Mouse (Mus musculus) midbrain, embryonic 14.5 days (tissue): ENCODE data around the gene Anapc16. TPM values are rescaled to one million over a fixed set of nuclear protein-coding genes. Genes with fewer than 3 reads are reported as not detected.

Experiments used
- ATAC-seq: fragments of 200-750 bp; cut with Nextera tagmentation; 2 replicates; pipeline ENCODE4 v1.8.0; 2017; ENCODE audit warnings: moderate number of reproducible peaks, moderate library complexity; ENCODE audit not compliant: low FRiP score, low TSS enrichment
- DNase-seq: peaks from one replicate; pipeline ENCODE4 v3.0.0-alpha.2; 2015
- H3K27ac ChIP-seq: fragments of 300-500 bp; sonication (generic); replicated peaks from 2 replicates; pipeline ENCODE4 v1.5.1; 2014; ENCODE audit warnings: mild to moderate bottlenecking, low read depth, low read length, moderate library complexity
- H3K27me3 ChIP-seq: fragments of 300-500 bp; sonication (generic); 2 replicates; pipeline ENCODE4 v1.6.1; 2014; ENCODE audit warnings: low read length, control low read depth, mixed read lengths; ENCODE audit not compliant: control insufficient read depth, insufficient read depth
- H3K36me3 ChIP-seq: fragments of 300-500 bp; sonication (generic); 2 replicates; pipeline ENCODE4 v1.6.1; 2014; ENCODE audit warnings: low read length, control low read depth; ENCODE audit not compliant: control insufficient read depth, insufficient read depth
- H3K4me1 ChIP-seq: fragments of 300-500 bp; sonication (generic); 2 replicates; pipeline ENCODE4 v1.6.1; 2014; ENCODE audit warnings: mild to moderate bottlenecking, antibody characterized with exemption, low read length, control low read depth; ENCODE audit not compliant: control insufficient read depth, insufficient read depth
- H3K4me2 ChIP-seq: fragments of 300-500 bp; sonication (generic); 2 replicates; pipeline ENCODE4 v1.6.1; 2014; ENCODE audit warnings: mild to moderate bottlenecking, low read length, moderate library complexity
- H3K4me3 ChIP-seq: fragments of 300-500 bp; sonication (generic); replicated peaks from 2 replicates; pipeline ENCODE4 v1.5.1; 2014; ENCODE audit warnings: low read depth, low read length
- H3K9ac ChIP-seq: fragments of 300-500 bp; sonication (generic); replicated peaks from 2 replicates; pipeline ENCODE4 v1.6.1; 2014; ENCODE audit warnings: mild to moderate bottlenecking, low read length, moderate library complexity
- H3K9me3 ChIP-seq: fragments of 300-500 bp; sonication (generic); 2 replicates; pipeline ENCODE4 v1.6.1; 2016; ENCODE audit warnings: low read length, control low read depth, mixed read lengths; ENCODE audit not compliant: control insufficient read depth
- WGBS: fragments of 180-500 bp; shearing (Covaris S2); extraction: QIAGEN DNeasy Blood & Tissue Kit; methylation state at CpG from one replicate; pipeline ENCODE4 v1.1.7; 2014; 5-methylcytosine and 5-hydroxymethylcytosine counted together
- polyA plus RNA-seq: library from polyadenylated mRNA; unstranded; fragments of >200 nt; fragmentation: Nextera tagmentation; extraction: Ambion mirVana; gene quantifications from 2 replicates; pipeline ENCODE4 v1.2.1, GENCODE M21; 2014

Gene Anapc16
- polyA plus RNA-seq, 1 experiment from 2014 or later = 105 TPM

DNA sequence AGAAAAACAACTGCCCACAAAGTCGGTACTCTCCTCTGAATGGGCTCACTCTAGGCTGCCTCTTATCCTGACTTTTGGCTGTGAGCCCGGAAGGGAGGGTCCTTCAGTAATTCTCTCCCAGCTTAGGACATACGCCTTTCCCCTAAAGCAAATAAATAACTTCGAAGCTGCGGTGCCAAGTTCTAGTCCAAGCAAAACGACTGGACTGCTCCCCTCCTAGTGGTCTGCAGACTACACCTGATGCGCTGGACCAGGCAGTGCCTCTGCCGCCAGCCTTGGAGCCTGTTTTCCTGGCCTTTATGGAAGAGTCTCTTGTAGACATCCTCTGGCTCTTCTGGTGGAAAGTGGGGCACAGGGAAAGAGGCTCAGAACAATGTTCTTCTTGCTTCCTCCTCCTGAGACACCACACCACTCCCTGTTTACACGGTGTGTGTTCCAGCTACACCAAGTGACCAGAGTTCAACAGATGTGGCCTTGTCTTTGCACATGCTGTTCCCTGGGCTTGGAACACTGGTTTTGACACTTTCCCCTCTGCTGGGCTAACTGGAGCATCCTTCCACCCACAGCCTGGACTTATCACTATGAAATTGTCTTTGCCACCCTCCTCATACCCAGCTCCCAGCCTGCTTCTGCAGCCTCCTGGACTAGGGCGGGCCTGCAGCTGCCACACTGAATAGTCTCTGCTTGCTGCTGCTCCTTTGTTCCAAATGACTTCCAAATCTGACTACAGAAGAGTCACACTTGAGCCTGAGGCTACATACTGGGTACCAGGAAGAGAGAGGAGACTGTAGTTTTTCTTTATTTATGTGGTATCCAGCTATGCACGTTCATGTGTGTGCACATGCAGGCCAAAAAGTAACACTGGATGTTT, 23.8 kb downstream of the Anapc16 start:
- H3K36me3 ChIP-seq = no peaks in the 10 kb centered on the region
- H3K4me1 ChIP-seq = peaks cover 14% of the 10 kb centered on the region
- H3K27ac ChIP-seq = peak overlapping the region; percentile 76
- DNase-seq (peak; percentile 81), ATAC-seq (peak; percentile 39)
- no peaks in the 10 kb centered on the region for H3K9me3 ChIP-seq
- no peaks in the 10 kb centered on the region for H3K27me3 ChIP-seq
- 47% methylated on average over 11 of the region's 11 CpGs for WGBS
- no peak overlapping the region for H3K4me2 ChIP-seq
- 0 out of 2 replicates have a peak overlapping the region, but pooled peaks have one; percentile 1 for H3K9ac ChIP-seq
- no peak overlapping the region for H3K4me3 ChIP-seq

DNA sequence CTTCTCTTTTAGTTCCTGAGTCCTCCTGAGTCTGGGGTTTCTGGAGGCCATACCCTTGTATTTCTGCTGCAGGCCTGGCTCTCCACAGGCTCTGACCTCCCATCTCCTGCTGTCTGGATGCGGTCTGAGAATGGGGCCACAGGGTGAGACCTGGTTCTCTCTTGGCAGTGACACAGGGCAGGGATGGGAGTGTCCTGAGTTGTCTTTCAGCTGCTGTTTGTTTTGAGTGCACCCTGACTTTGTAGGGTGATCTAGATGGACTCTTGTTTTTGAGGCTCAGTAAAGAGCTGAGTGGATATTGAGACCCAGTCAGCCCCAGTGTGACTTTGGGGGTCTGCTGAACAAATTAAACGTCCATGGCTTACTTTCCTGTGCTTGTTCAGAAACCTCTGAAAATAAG, 24.5 kb downstream of the Anapc16 start:
- no peaks in the 10 kb centered on the region for H3K36me3 ChIP-seq
- H3K4me1 ChIP-seq = peaks cover 18% of the 10 kb centered on the region
- DNase-seq (no peak), ATAC-seq (no peak)
- H3K9ac ChIP-seq = no peak overlapping the region
- peak overlapping the region; percentile 76; the same call in 1 of the 2 replicates for H3K27ac ChIP-seq
- H3K4me2 ChIP-seq = no peak overlapping the region
- no peaks in the 10 kb centered on the region for H3K27me3 ChIP-seq
- no peak overlapping the region for H3K4me3 ChIP-seq
- WGBS = 72% methylated on average over 2 of the region's 2 CpGs
- H3K9me3 ChIP-seq = no peaks in the 10 kb centered on the region

DNA sequence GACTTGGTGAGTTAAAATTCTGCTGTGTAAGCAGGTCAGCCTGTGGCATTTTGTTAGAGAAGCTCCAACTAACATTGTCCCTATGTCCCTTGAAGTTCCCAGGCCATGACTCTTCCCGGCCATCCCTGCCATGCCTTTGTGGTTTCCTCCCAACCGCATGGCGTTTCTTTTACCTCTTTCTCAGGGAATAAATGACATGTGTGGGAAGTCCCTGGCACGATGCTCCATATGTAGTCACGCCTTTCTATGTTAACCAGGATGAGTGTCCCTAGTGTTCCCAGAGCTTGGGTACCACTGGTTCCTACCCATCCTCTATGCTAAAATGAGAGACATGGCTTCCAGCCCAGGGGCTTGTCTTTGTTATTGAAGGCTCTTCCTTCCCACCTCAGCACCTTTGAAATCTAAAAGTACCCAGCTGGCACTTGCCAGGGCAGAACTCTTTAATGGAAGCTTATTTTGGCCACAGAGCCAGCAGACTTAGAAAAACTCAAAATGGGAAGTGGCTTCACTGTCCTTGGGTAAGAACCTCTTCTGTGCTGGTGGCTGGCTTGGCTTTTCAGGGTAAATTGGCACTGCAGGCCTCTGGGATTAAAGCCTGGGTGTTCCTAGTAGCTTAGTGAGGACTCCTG, 25.1 kb downstream of the Anapc16 start:
- H3K36me3 ChIP-seq = no peaks in the 10 kb centered on the region

GRCm38 (mm10) chr10:59977141-59977540, 25.8 kb downstream of the Anapc16 start:
- peaks cover 22% of the 10 kb centered on the region for H3K4me1 ChIP-seq
- no peak overlapping the region for H3K9ac ChIP-seq
- 33% methylated on average over 3 of the region's 4 CpGs for WGBS

More for the DNA sequence above, 25.1 kb downstream of the Anapc16 start:
- Histone ChIP-seq H3K9me3 (no peaks in the 10 kb centered on the region), H3K27me3 (no peaks in the 10 kb centered on the region), H3K4me1 (peaks cover 18% of the 10 kb centered on the region), H3K4me3 (no peak overlapping the region), H3K4me2 (no peak overlapping the region), H3K9ac (no peak overlapping the region), H3K27ac (no peak overlapping the region)
- no peak for ATAC-seq
- no peak for DNase-seq
- WGBS = 87% methylated on average over 5 of the region's 5 CpGs

DNA sequence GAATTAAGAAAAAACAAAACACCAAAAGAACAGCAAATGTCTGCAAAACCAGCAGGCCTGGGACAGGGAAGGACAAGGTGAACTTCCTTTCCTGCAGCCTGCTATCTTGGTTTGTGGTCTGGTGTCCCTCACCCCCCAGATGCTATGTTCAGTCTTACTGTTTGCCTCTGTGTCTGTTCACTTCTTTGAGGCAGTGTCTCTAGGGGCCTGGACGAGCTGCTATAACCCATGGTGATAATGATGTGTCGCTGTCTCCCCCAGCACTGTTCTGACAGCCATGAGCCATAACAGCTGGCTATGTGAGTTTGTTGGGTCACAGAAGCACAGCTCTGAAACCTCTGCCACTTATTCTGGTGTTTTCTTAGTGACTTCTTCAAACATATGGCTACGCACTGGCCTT, 28.1 kb downstream of the Anapc16 start:
- H3K27me3 ChIP-seq = no peaks in the 10 kb centered on the region
- no peak overlapping the region for H3K4me2 ChIP-seq
- ATAC-seq (no peak), DNase-seq (no peak)
- no peak overlapping the region for H3K9ac ChIP-seq
- no peak overlapping the region for H3K27ac ChIP-seq
- WGBS = 60% methylated on average over 3 of the region's 3 CpGs
- H3K4me3 ChIP-seq = no peak overlapping the region
- H3K9me3 ChIP-seq = no peaks in the 10 kb centered on the region
- H3K36me3 ChIP-seq = no peaks in the 10 kb centered on the region
- peaks cover 29% of the 10 kb centered on the region for H3K4me1 ChIP-seq

More at GRCm38 (mm10) chr10:59977141-59977540, 25.8 kb downstream of the Anapc16 start:
- H3K9me3 ChIP-seq = no peaks in the 10 kb centered on the region
- H3K36me3 ChIP-seq = no peaks in the 10 kb centered on the region
- no peak overlapping the region for H3K27ac ChIP-seq
- H3K4me3 ChIP-seq = no peak overlapping the region
- no peak for ATAC-seq
- no peak for DNase-seq
- no peak overlapping the region for H3K4me2 ChIP-seq
- no peaks in the 10 kb centered on the region for H3K27me3 ChIP-seq

DNA sequence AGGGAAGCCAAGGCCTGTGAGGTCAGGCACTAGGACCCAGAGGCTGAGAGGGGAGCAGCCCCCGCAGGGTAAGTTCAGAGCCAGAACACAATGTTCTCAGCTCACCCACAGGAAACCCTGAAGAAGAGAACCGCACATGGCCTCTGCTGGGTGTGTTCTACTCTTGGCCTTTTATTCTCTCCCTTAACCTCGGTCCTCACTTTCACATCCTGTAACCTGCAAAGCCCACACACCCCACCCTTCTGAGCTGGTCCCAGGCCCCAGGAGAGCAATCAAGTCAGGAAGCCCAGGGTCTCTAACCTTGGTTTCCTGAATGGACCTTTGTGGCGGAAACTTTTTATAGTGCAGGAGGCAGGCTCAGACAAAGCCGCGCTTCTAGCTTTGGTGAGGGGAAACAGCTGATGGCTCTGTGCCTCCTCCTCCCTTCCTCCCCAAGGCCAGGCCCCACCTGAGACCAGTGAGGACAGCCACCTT, 28.7 kb downstream of the Anapc16 start:
- H3K4me3 ChIP-seq = no peak overlapping the region
- no peak overlapping the region; the same call in 1 of the 2 replicates for H3K9ac ChIP-seq
- peak; percentile 46 for DNase-seq
- H3K27ac ChIP-seq = 0 out of 2 replicates have a peak overlapping the region, but pooled peaks have one; percentile 20
- WGBS = 19% methylated on average over 6 of the region's 6 CpGs
- H3K9me3 ChIP-seq = no peaks in the 10 kb centered on the region
- no peak overlapping the region for H3K4me2 ChIP-seq
- H3K4me1 ChIP-seq = peaks cover 28% of the 10 kb centered on the region
- H3K36me3 ChIP-seq = no peaks in the 10 kb centered on the region
- ATAC-seq = no peak
- H3K27me3 ChIP-seq = no peaks in the 10 kb centered on the region

DNA sequence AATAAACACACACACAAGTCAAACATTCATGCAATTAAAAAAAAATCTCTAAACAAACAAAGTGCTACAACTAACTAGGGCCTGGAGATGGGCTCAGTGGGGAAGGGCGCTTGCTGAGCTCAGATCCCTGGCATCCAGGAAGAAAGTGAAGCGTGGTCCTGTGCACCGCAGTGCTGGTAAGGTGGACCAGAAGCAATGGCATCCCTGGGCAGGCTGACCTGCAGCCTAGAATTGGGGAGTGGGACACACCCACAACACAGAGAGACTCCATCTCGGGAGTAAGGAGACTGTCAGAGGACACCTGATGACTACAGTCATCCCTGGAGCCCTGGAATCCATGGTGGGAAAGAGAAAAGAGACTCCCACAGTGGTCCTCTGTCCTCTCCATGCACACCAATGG, 29.5 kb downstream of the Anapc16 start:
- DNase-seq = no peak
- 88% methylated on average over 4 of the region's 4 CpGs for WGBS
- Histone ChIP-seq H3K9ac (0 out of 2 replicates have a peak overlapping the region, but pooled peaks have one; percentile 12), H3K27me3 (no peaks in the 10 kb centered on the region), H3K4me2 (no peak overlapping the region), H3K4me3 (no peak overlapping the region), H3K36me3 (no peaks in the 10 kb centered on the region), H3K27ac (no peak overlapping the region), H3K9me3 (no peaks in the 10 kb centered on the region), H3K4me1 (peaks cover 22% of the 10 kb centered on the region)
- no peak for ATAC-seq

GRCm38 (mm10) chr10:59972999-59973398, 29.9 kb downstream of the Anapc16 start:
- Histone ChIP-seq H3K27me3 (no peaks in the 10 kb centered on the region), H3K9ac (no peak overlapping the region), H3K9me3 (no peaks in the 10 kb centered on the region), H3K27ac (no peak overlapping the region), H3K4me1 (peaks cover 19% of the 10 kb centered on the region), H3K4me3 (no peak overlapping the region), H3K4me2 (no peak overlapping the region), H3K36me3 (no peaks in the 10 kb centered on the region)
- WGBS = 83% methylated on average over 6 of the region's 6 CpGs
- ATAC-seq (no peak), DNase-seq (no peak)
